Mouse (Mus musculus): ENCODE measurements around the gene Wfdc2. TPM values are rescaled to one million over a fixed set of nuclear protein-coding genes. Genes with fewer than 3 reads are reported as not detected.
A peak's percentile ranks its signal among the peaks of the same experiment; 100 is the strongest.
"Not testable (repeated sequence)": the region's sequence is repeated elsewhere in the genome, so short reads cannot be mapped to it uniquely, and the experiment has no call there.

Gene Wfdc2
- polyA plus RNA-seq, 1 experiment: not detected

GRCm38 (mm10) chr2:164604411-164604810, 42.2 kb downstream of the Wfdc2 start:
- Histone ChIP-seq H3K27ac (ENCODE audit: insufficient read depth, low read length) (peak overlapping the region; percentile 53; the same call in 1 of the 2 replicates), H3K4me1 (ENCODE audit: control insufficient read depth, insufficient read depth, low read length) (peaks cover 5% of the 10 kb centered on the region), H3K4me3 (ENCODE audit: insufficient read depth, low read length) (no peak overlapping the region)
- no peak for TF ChIP-seq POLR2A (IDR thresholded peaks at IDR 0.05; ENCODE audit: low read depth, low read length)
- TF ChIP-seq CTCF (IDR thresholded peaks at IDR 0.05; ENCODE audit: borderline replicate concordance, insufficient read depth, low read length): no peak

GRCm38 (mm10) chr2:164608781-164609180, 46.6 kb downstream of the Wfdc2 start:
- TF ChIP-seq CTCF (IDR thresholded peaks at IDR 0.05; ENCODE audit: borderline replicate concordance, insufficient read depth, low read length): no peak
- no peak for TF ChIP-seq POLR2A (IDR thresholded peaks at IDR 0.05; ENCODE audit: low read depth, low read length)
- Histone ChIP-seq H3K4me3 (ENCODE audit: insufficient read depth, low read length) (no peak overlapping the region), H3K27ac (ENCODE audit: insufficient read depth, low read length) (no peak overlapping the region), H3K4me1 (ENCODE audit: control insufficient read depth, insufficient read depth, low read length) (peaks cover 15% of the 10 kb centered on the region)

- peaks cover 11% of the 10 kb centered on the region; the same call in 1 of the 2 replicates for H3K4me1 ChIP-seq (ENCODE audit: control insufficient read depth, insufficient read depth, low read length)
- not testable (repeated sequence) for H3K4me3 ChIP-seq (ENCODE audit: insufficient read depth, low read length); H3K27ac ChIP-seq (ENCODE audit: insufficient read depth, low read length)
Observed at GRCm38 (mm10) chr2:164613471-164613870, 51.3 kb downstream of the Wfdc2 start, which contains the start of the genes Wfdc6b and Wfdc8. Gene Wfdc6b, plus strand, starts transcription at chr2:164613522. Gene Wfdc8, minus strand, starts transcription at chr2:164613626.

- Histone ChIP-seq H3K27ac (ENCODE audit: insufficient read depth, low read length) (no peak overlapping the region), H3K4me3 (ENCODE audit: insufficient read depth, low read length) (no peak overlapping the region), H3K4me1 (ENCODE audit: control insufficient read depth, insufficient read depth, low read length) (peaks cover 9% of the 10 kb centered on the region; the same call in 1 of the 2 replicates)
- no peak for TF ChIP-seq CTCF (IDR thresholded peaks at IDR 0.05; ENCODE audit: borderline replicate concordance, insufficient read depth, low read length)
- TF ChIP-seq POLR2A (IDR thresholded peaks at IDR 0.05; ENCODE audit: low read depth, low read length): no peak
Observed at GRCm38 (mm10) chr2:164615386-164615785, 53.2 kb downstream of the Wfdc2 start.

Other genes with a start within 250 kb of the Wfdc2 start
- not detected in 2 replicates for gene Svs6, start 245.7 kb upstream of the Wfdc2 start, polyA plus RNA-seq (2011; ENCODE audit: insufficient read length, low read depth, missing spikeins)
- gene Svs5, start 229.7 kb upstream of the Wfdc2 start, polyA plus RNA-seq (2011; ENCODE audit: insufficient read length, low read depth, missing spikeins): not detected in 2 replicates
- 0.90 TPM in 1 of 2 replicates, not detected in the other for gene Slpi, start 173.3 kb upstream of the Wfdc2 start, polyA plus RNA-seq (2011; ENCODE audit: insufficient read length, low read depth, missing spikeins)
- not detected in 2 replicates for gene Rbpjl, start 159.3 kb upstream of the Wfdc2 start, polyA plus RNA-seq (2011; ENCODE audit: insufficient read length, low read depth, missing spikeins)
- gene Matn4, start 157.3 kb upstream of the Wfdc2 start, polyA plus RNA-seq (2011; ENCODE audit: insufficient read length, low read depth, missing spikeins): 0.18 and 3.1 TPM in 2 replicates
- gene Sdc4, start 118.5 kb upstream of the Wfdc2 start, polyA plus RNA-seq (2011; ENCODE audit: insufficient read length, low read depth, missing spikeins): 242 and 248 TPM in 2 replicates
- gene Sys1, start 105.4 kb upstream of the Wfdc2 start, polyA plus RNA-seq (2011; ENCODE audit: insufficient read length, low read depth, missing spikeins): 23.1 and 23.6 TPM in 2 replicates
- gene Gm20458, start 101.4 kb upstream of the Wfdc2 start, polyA plus RNA-seq (2011; ENCODE audit: insufficient read length, low read depth, missing spikeins): 4.1 and 5.8 TPM in 2 replicates
- gene Trp53tg5, start 88.7 kb upstream of the Wfdc2 start, polyA plus RNA-seq (2011; ENCODE audit: insufficient read length, low read depth, missing spikeins): not detected in 2 replicates
- gene Dbndd2, start 76.3 kb upstream of the Wfdc2 start, polyA plus RNA-seq (2011; ENCODE audit: insufficient read length, low read depth, missing spikeins): 13.8 and 19.0 TPM in 2 replicates
- 59.6 and 66.3 TPM in 2 replicates for gene Pigt, start 64.9 kb upstream of the Wfdc2 start, polyA plus RNA-seq (2011; ENCODE audit: insufficient read length, low read depth, missing spikeins)
- not detected in 2 replicates for gene Spint3, start 11.0 kb downstream of the Wfdc2 start, polyA plus RNA-seq (2011; ENCODE audit: insufficient read length, low read depth, missing spikeins)
- not detected in 2 replicates for gene Wfdc6a, start 23.0 kb downstream of the Wfdc2 start, polyA plus RNA-seq (2011; ENCODE audit: insufficient read length, low read depth, missing spikeins)
- gene Eppin, start 31.2 kb downstream of the Wfdc2 start, polyA plus RNA-seq (2011; ENCODE audit: insufficient read length, low read depth, missing spikeins): not detected in 2 replicates
- not detected in 2 replicates for gene Wfdc6b, start 51.1 kb downstream of the Wfdc2 start, polyA plus RNA-seq (2011; ENCODE audit: insufficient read length, low read depth, missing spikeins)
- not detected in 2 replicates for gene Wfdc8, start 51.2 kb downstream of the Wfdc2 start, polyA plus RNA-seq (2011; ENCODE audit: insufficient read length, low read depth, missing spikeins)
- not detected in 2 replicates for gene Wfdc16, start 76.4 kb downstream of the Wfdc2 start, polyA plus RNA-seq (2011; ENCODE audit: insufficient read length, low read depth, missing spikeins)
- gene Wfdc10, start 93.6 kb downstream of the Wfdc2 start, polyA plus RNA-seq (2011; ENCODE audit: insufficient read length, low read depth, missing spikeins): not detected in 2 replicates
- not detected in 2 replicates for gene Wfdc9, start 94.2 kb downstream of the Wfdc2 start, polyA plus RNA-seq (2011; ENCODE audit: insufficient read length, low read depth, missing spikeins)
- gene Wfdc11, start 111.7 kb downstream of the Wfdc2 start, polyA plus RNA-seq (2011; ENCODE audit: insufficient read length, low read depth, missing spikeins): not detected in 2 replicates
- not detected in 2 replicates for gene Wfdc13, start 122.7 kb downstream of the Wfdc2 start, polyA plus RNA-seq (2011; ENCODE audit: insufficient read length, low read depth, missing spikeins)
- not detected in 2 replicates for gene Spint4, start 136.1 kb downstream of the Wfdc2 start, polyA plus RNA-seq (2011; ENCODE audit: insufficient read length, low read depth, missing spikeins)
- not detected in 2 replicates for gene Spint5, start 152.9 kb downstream of the Wfdc2 start, polyA plus RNA-seq (2011; ENCODE audit: insufficient read length, low read depth, missing spikeins)
- not detected in 2 replicates for gene Wfdc3, start 183.5 kb downstream of the Wfdc2 start, polyA plus RNA-seq (2011; ENCODE audit: insufficient read length, low read depth, missing spikeins)
- 28.7 and 30.8 TPM in 2 replicates for gene Dnttip1, start 183.6 kb downstream of the Wfdc2 start, polyA plus RNA-seq (2011; ENCODE audit: insufficient read length, low read depth, missing spikeins)
- 101 and 146 TPM in 2 replicates for gene Ube2c, start 207.5 kb downstream of the Wfdc2 start, polyA plus RNA-seq (2011; ENCODE audit: insufficient read length, low read depth, missing spikeins)
- gene Tnnc2, start 217.6 kb downstream of the Wfdc2 start, polyA plus RNA-seq (2011; ENCODE audit: insufficient read length, low read depth, missing spikeins): not detected in 2 replicates
- gene Snx21, start 223.4 kb downstream of the Wfdc2 start, polyA plus RNA-seq (2011; ENCODE audit: insufficient read length, low read depth, missing spikeins): 14.4 and 18.2 TPM in 2 replicates
- gene Acot8, start 242.5 kb downstream of the Wfdc2 start, polyA plus RNA-seq (2011; ENCODE audit: insufficient read length, low read depth, missing spikeins): 12.1 and 13.5 TPM in 2 replicates
- gene Zswim3, start 242.7 kb downstream of the Wfdc2 start, polyA plus RNA-seq (2011; ENCODE audit: insufficient read length, low read depth, missing spikeins): 3.7 and 4.1 TPM in 2 replicates